Mouse (Mus musculus): Measurements from ENCODE around the gene Sqor.

- TF ChIP-seq CTCF (IDR thresholded peaks at IDR 0.05; ENCODE audit: extremely low read depth, insufficient read depth, insufficient read length, insufficient replicate concordance) (no peak), POLR2A (IDR thresholded peaks at IDR 0.05; ENCODE audit: low read depth, low read length) (no peak)
Observed at GRCm38 (mm10) chr2:122855354-122855753, 90.3 kb downstream of the Sqor start.

Data from spleen, adult 2 months (tissue).